Comparison of ENCODE assay signal across 3 mouse cellular contexts in genomic region chr9:4047654-4048053, GRCm38 (mm10).
A peak's percentile ranks its signal among the peaks of the same experiment; 100 is the strongest.
DNase-seq lines count a peak whose midpoint lies in the region.

No protein-coding gene starts in this region.

- DNase-seq in ES-CJ7 (ENCODE audit: low read depth, low spot score) = peak; percentile 60
- DNase-seq in R1 (ENCODE audit: low read depth, low spot score) = peak; percentile 65
- DNase-seq in ZHBTc4 (ENCODE audit: low read depth, low spot score) = peak; percentile 64
